Mouse (Mus musculus): ENCODE results near the gene Clca3a2.

Clca3a2 gene

GRCm38 (mm10) chr3:144747706-144748105 lies 71.6 kb downstream of the Clca3a2 start:
- WGBS = 21% methylated on average over 3 of the region's 3 CpGs
